In genomic region chr13:81181966-81182908, GRCm38 (mm10) we compare ENCODE assay signal across 12 mouse cellular contexts.
DNase-seq lines count a peak whose midpoint lies in the region; ATAC-seq lines count a peak whose summit lies in the region.
"Had no signal": no experiment of that assay in that cellular context is flagged by ENCODE, and none has a peak within 500 bp of the region (broad histone marks: within the 10 kb centered on the region; RNA-seq: fewer than 3 reads in every experiment).

No protein-coding gene starts in this region.

- no peak overlapping the region for H3K4me2 ChIP-seq in embryonic facial prominence, embryonic 11.5 days (ENCODE audit: low read depth, low read length)
- no peak overlapping the region for H3K4me2 ChIP-seq in hindbrain, embryonic 16.5 days (ENCODE audit: low read length)
- H3K4me2 ChIP-seq: hindbrain, embryonic 13.5 days; neural tube, embryonic 13.5 days had no signal

- no peaks in the 10 kb centered on the region for H3K27me3 ChIP-seq in embryonic facial prominence, embryonic 11.5 days (ENCODE audit: control insufficient read depth, insufficient read depth, low read length)
- no peaks in the 10 kb centered on the region for H3K27me3 ChIP-seq in embryonic facial prominence, embryonic 10.5 days (replicated peaks; ENCODE audit: low read depth, poor library complexity, severe bottlenecking)
- no peaks in the 10 kb centered on the region for H3K27me3 ChIP-seq in hindbrain, embryonic 16.5 days (replicated peaks; ENCODE audit: control insufficient read depth, insufficient read depth, low read length)
- H3K27me3 ChIP-seq: hindbrain, embryonic 13.5 days; neural tube, embryonic 13.5 days had no signal

- H3K9ac ChIP-seq in embryonic facial prominence, embryonic 11.5 days (replicated peaks; ENCODE audit: low read length): no peak overlapping the region
- H3K9ac ChIP-seq in hindbrain, embryonic 16.5 days (ENCODE audit: low read depth, low read length): no peak overlapping the region
- H3K9ac ChIP-seq: hindbrain, embryonic 13.5 days; neural tube, embryonic 13.5 days had no signal

- 73% methylated on average over 12 of the region's 12 CpGs for WGBS in embryonic facial prominence, embryonic 11.5 days
- 81% methylated on average over 12 of the region's 12 CpGs for WGBS in embryonic facial prominence, embryonic 10.5 days
- WGBS in hindbrain, embryonic 16.5 days: 79% methylated on average over 12 of the region's 12 CpGs

- no peak overlapping the region for H3K4me3 ChIP-seq in embryonic facial prominence, embryonic 11.5 days (ENCODE audit: low read depth, low read length)
- H3K4me3 ChIP-seq in embryonic facial prominence, embryonic 10.5 days: no peak overlapping the region
- H3K4me3 ChIP-seq in hindbrain, embryonic 16.5 days (ENCODE audit: low read length): no peak overlapping the region
- H3K4me3 ChIP-seq: hindbrain, embryonic 13.5 days; neural tube, embryonic 13.5 days had no signal

- no peak for ATAC-seq in embryonic facial prominence, embryonic 11.5 days (replicated peaks; ENCODE audit: insufficient number of reproducible peaks, low FRiP score, low TSS enrichment, low read depth)
- no peak for ATAC-seq in hindbrain, embryonic 16.5 days

- no peak overlapping the region for H3K27ac ChIP-seq in embryonic facial prominence, embryonic 11.5 days (replicated peaks; ENCODE audit: low read depth, low read length)
- no peak overlapping the region for H3K27ac ChIP-seq in embryonic facial prominence, embryonic 10.5 days (replicated peaks)
- no peak overlapping the region for H3K27ac ChIP-seq in hindbrain, embryonic 16.5 days (ENCODE audit: low read depth, low read length)
- H3K27ac ChIP-seq: hindbrain, embryonic 13.5 days; neural tube, embryonic 13.5 days had no signal

- no peaks in the 10 kb centered on the region for H3K36me3 ChIP-seq in embryonic facial prominence, embryonic 11.5 days (replicated peaks; ENCODE audit: control insufficient read depth, insufficient read depth, low read depth, low read length)
- H3K36me3 ChIP-seq in embryonic facial prominence, embryonic 10.5 days (replicated peaks): no peaks in the 10 kb centered on the region
- no peaks in the 10 kb centered on the region for H3K36me3 ChIP-seq in hindbrain, embryonic 16.5 days (ENCODE audit: control insufficient read depth, insufficient read depth, low read length)
- H3K36me3 ChIP-seq: hindbrain, embryonic 13.5 days; neural tube, embryonic 13.5 days had no signal

- DNase-seq in embryonic facial prominence, embryonic 11.5 days (ENCODE audit: low spot score): peak; percentile 57
- DNase-seq in embryonic facial prominence, embryonic 10.5 days (ENCODE audit: low spot score): no peak
- DNase-seq in urinary bladder, postnatal 25 days (ENCODE audit: low spot score): peak; percentile 3
- DNase-seq in urinary bladder, adult 2 months (ENCODE audit: low spot score): no peak
- peak; percentile 6 for DNase-seq in heart, postnatal 4 days
- DNase-seq in cerebellum, postnatal 14 days: no peak
- DNase-seq in adrenal gland, postnatal 10 days: no peak
- DNase-seq: adrenal gland, adult 8-10 months; lung, postnatal 36 days had no signal

- no peaks in the 10 kb centered on the region for H3K9me3 ChIP-seq in embryonic facial prominence, embryonic 11.5 days (replicated peaks; ENCODE audit: control insufficient read depth, low read length)
- no peaks in the 10 kb centered on the region for H3K9me3 ChIP-seq in embryonic facial prominence, embryonic 10.5 days
- no peaks in the 10 kb centered on the region for H3K9me3 ChIP-seq in hindbrain, embryonic 16.5 days (ENCODE audit: control insufficient read depth, low read length)
- H3K9me3 ChIP-seq: hindbrain, embryonic 13.5 days; neural tube, embryonic 13.5 days had no signal

- H3K4me1 ChIP-seq in embryonic facial prominence, embryonic 11.5 days (ENCODE audit: control insufficient read depth, insufficient read depth, low read length): no peaks in the 10 kb centered on the region
- H3K4me1 ChIP-seq in embryonic facial prominence, embryonic 10.5 days: no peaks in the 10 kb centered on the region
- H3K4me1 ChIP-seq in hindbrain, embryonic 16.5 days (ENCODE audit: control insufficient read depth, insufficient read depth, low read depth, low read length): no peaks in the 10 kb centered on the region

Comparison
In these comparisons a context has a peak if more than half of its experiments do, and no peak if none do; other contexts are left out.
1. DNase-seq: peak in embryonic facial prominence, embryonic 11.5 days (single experiment), urinary bladder, postnatal 25 days (single experiment) and heart, postnatal 4 days (single experiment); none in embryonic facial prominence, embryonic 10.5 days (single experiment), urinary bladder, adult 2 months (single experiment), cerebellum, postnatal 14 days (0 of 2) and adrenal gland, postnatal 10 days (single experiment).